Mouse (Mus musculus) hindbrain, embryonic 10.5 days (tissue): Measurements from ENCODE around the gene Commd9. TPM values are rescaled to one million over a fixed set of nuclear protein-coding genes. Genes with fewer than 3 reads are reported as not detected.
A peak's percentile ranks its signal among the peaks of the same experiment; 100 is the strongest.

Experiments
- DNase-seq: peaks from one replicate; pipeline ENCODE4 v3.0.0-alpha.2; 2017; ENCODE audit warnings: low spot score
- H3K27ac ChIP-seq: fragments of 300-500 bp; sonication (generic); 2 replicates; pipeline ENCODE4 v1.5.1; 2016; ENCODE audit warnings: mild to moderate bottlenecking, moderate library complexity
- H3K27me3 ChIP-seq: fragments of 300-500 bp; sonication (generic); 2 replicates; pipeline ENCODE4 v1.6.1; 2016; ENCODE audit warnings: mild to moderate bottlenecking; ENCODE audit not compliant: poor library complexity, insufficient read depth, severe bottlenecking
- H3K36me3 ChIP-seq: fragments of 300-500 bp; sonication (generic); 2 replicates; pipeline ENCODE4 v1.6.1; 2016; ENCODE audit warnings: mild to moderate bottlenecking, moderate library complexity
- H3K4me1 ChIP-seq: fragments of 300-500 bp; sonication (generic); replicated peaks from 2 replicates; pipeline ENCODE4 v1.6.1; 2016; ENCODE audit warnings: mild to moderate bottlenecking
- H3K4me3 ChIP-seq: fragments of 300-500 bp; sonication (generic); 2 replicates; pipeline ENCODE4 v1.5.1; 2016; ENCODE audit warnings: mild to moderate bottlenecking, moderate library complexity
- H3K9me3 ChIP-seq: fragments of 300-500 bp; sonication (generic); 2 replicates; pipeline ENCODE4 v1.6.1; 2016; ENCODE audit warnings: mild to moderate bottlenecking, moderate library complexity
- WGBS: fragments of 180-500 bp; shearing (Covaris S2); methylation state at CpG from one replicate; pipeline ENCODE4 v1.1.7; 2016; 5-methylcytosine and 5-hydroxymethylcytosine counted together
- polyA plus RNA-seq: library from polyadenylated mRNA; unstranded; fragments of >200 nt; fragmentation: Nextera tagmentation; extraction: Ambion mirVana; gene quantifications from 2 replicates; pipeline ENCODE4 v1.2.1, GENCODE M21; 2016

The Commd9 gene
- 71.5 and 85.4 TPM in 2 replicates for polyA plus RNA-seq

- WGBS = 13% methylated on average over 22 of the region's 22 CpGs
- Histone ChIP-seq H3K4me3 (peak within 1 kb of the TSS; percentile 74), H3K9me3 (no peaks in the 10 kb centered on the region), H3K36me3 (no peaks in the 10 kb centered on the region), H3K27ac (peak within 1 kb of the TSS; percentile 84), H3K4me1 (peaks cover 38% of the 10 kb centered on the region), H3K27me3 (peaks cover 26% of the 10 kb centered on the region)
- DNase-seq = peak; percentile 93
These were observed at the start of gene Commd9 for GRCm38 (mm10) chr2:101885768-101886438. Gene Commd9, plus strand, starts transcription at chr2:101886247.

GRCm38 (mm10) chr2:101842756-101843155, 43.3 kb upstream of the Commd9 start:
- Histone ChIP-seq H3K9me3 (no peaks in the 10 kb centered on the region), H3K4me1 (no peaks in the 10 kb centered on the region; the same call in 1 of the 2 replicates), H3K4me3 (no peak overlapping the region), H3K36me3 (no peaks in the 10 kb centered on the region), H3K27ac (no peak overlapping the region), H3K27me3 (no peaks in the 10 kb centered on the region)
- 86% methylated on average over 7 of the region's 7 CpGs for WGBS
- no peak for DNase-seq

DNA sequence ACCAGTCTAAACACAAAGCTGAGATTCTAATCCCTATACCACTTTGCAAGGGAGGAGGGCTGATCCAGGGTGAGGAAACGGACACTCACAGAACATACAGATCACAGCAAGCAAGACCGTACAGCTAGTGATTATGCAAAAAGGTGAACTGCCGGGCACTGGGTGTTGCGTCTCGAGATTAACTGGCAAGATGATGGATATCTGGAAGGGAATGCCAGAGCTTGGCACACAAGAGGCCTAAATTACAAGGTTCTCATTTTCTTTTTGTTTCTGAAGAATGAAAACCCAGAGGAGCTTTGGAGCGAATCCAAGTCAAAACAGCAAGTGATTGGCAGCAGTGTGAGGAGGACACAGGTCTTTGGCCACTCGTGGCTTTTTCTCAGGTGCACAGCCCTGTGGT, 31.3 kb upstream of the Commd9 start:
- 85% methylated on average over 7 of the region's 7 CpGs for WGBS
- Histone ChIP-seq H3K27ac (no peak overlapping the region), H3K4me1 (no peaks in the 10 kb centered on the region), H3K27me3 (no peaks in the 10 kb centered on the region), H3K9me3 (no peaks in the 10 kb centered on the region), H3K4me3 (no peak overlapping the region), H3K36me3 (no peaks in the 10 kb centered on the region)
- DNase-seq = no peak

- H3K9me3 ChIP-seq = no peaks in the 10 kb centered on the region
- no peak overlapping the region for H3K27ac ChIP-seq
- H3K27me3 ChIP-seq = no peaks in the 10 kb centered on the region
- WGBS = 82% methylated on average over 9 of the region's 9 CpGs
- H3K36me3 ChIP-seq = no peaks in the 10 kb centered on the region
- H3K4me3 ChIP-seq = no peak overlapping the region
- DNase-seq = no peak
- H3K4me1 ChIP-seq = no peaks in the 10 kb centered on the region
These were observed 29.9 kb upstream of the Commd9 start for GRCm38 (mm10) chr2:101856174-101856573.

DNA sequence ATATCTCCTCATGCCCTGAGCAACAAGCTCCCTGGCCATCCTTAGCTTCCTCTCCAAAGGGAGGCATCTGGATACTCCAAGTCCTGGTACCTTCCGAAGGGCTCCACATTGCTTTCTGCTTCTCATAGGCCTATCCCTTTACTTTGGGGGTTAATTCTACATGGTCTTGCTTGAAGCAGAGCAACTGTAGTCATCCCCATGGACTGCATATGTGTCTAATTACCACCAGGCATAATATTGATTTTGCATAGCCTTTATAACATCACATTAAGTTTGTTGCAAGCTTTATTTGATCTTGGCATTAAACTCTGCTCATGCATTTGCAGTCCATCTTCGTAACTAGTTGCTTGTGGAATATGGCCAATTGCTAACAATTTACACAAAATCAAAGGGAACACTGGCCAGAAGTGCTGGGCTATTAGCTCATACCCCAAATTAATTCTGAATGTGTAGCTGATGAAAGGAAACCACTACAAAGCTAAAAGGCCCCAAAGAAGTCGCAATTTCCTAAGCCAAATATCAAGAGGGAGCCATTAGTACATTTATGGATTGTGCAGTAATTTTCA, 25.0 kb upstream of the Commd9 start:
- Histone ChIP-seq H3K4me3 (no peak overlapping the region), H3K27me3 (no peaks in the 10 kb centered on the region), H3K9me3 (no peaks in the 10 kb centered on the region), H3K27ac (no peak overlapping the region), H3K4me1 (no peaks in the 10 kb centered on the region; the same call in 1 of the 2 replicates), H3K36me3 (no peaks in the 10 kb centered on the region)
- WGBS = 90% methylated on average over 3 of the region's 3 CpGs
- DNase-seq = no peak

DNA sequence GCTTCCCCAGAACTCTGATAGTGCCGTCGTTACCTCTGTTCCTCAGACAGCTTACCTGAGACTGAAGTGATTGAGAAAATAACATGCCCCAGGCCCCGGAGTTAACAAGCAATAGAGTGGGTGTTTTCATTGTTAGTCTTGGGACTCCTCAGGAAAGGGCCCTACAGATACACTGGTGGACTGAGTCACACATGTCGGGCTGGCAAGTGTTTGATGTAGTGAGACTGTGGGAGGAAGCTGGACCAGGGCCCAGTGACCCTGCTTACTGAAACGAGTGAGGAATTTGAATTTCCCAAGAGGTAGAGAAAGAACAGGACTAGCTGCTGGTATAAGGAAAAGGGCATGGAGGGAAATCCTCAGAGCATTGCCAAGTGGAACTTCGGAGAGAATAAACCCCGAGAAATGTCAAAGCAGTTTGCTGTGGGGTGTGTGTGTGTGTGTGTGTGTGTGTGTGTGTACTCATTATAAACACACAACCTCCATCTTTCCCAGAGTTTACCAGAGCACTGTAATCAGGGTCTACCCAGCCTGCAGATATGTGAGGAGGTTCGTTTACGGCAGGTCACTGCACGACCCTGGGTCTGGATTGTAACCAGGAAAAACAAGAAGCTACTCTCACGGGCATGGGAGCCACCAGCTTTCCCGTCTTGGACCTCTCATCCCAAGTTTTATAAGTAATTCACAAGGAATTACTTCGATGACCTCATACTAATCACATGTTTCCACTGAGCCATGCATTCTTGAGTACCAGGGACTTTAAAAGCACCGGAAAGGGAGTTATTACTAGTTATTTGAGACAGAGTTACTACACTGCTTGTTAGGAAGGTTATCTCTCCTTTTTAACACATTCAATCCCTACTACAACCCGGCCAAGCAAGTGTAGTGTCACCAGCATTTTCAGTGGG, 23.6 kb upstream of the Commd9 start:
- WGBS = 80% methylated on average over 15 of the region's 15 CpGs
- no peaks in the 10 kb centered on the region for H3K27me3 ChIP-seq
- no peaks in the 10 kb centered on the region for H3K9me3 ChIP-seq
- H3K4me1 ChIP-seq = no peaks in the 10 kb centered on the region; the same call in 1 of the 2 replicates
- DNase-seq = no peak
- H3K36me3 ChIP-seq = no peaks in the 10 kb centered on the region
- no peak overlapping the region for H3K27ac ChIP-seq
- no peak overlapping the region for H3K4me3 ChIP-seq

GRCm38 (mm10) chr2:101868683-101869082, 17.4 kb upstream of the Commd9 start:
- H3K4me3 ChIP-seq = no peak overlapping the region
- H3K36me3 ChIP-seq = no peaks in the 10 kb centered on the region
- no peak for DNase-seq
- no peak overlapping the region for H3K27ac ChIP-seq
- no peaks in the 10 kb centered on the region for H3K27me3 ChIP-seq
- 91% methylated on average over 4 of the region's 4 CpGs for WGBS
- no peaks in the 10 kb centered on the region for H3K9me3 ChIP-seq
- 0 out of 2 replicates have a peak, but pooled peaks cover 2% of the 10 kb centered on the region for H3K4me1 ChIP-seq

DNA sequence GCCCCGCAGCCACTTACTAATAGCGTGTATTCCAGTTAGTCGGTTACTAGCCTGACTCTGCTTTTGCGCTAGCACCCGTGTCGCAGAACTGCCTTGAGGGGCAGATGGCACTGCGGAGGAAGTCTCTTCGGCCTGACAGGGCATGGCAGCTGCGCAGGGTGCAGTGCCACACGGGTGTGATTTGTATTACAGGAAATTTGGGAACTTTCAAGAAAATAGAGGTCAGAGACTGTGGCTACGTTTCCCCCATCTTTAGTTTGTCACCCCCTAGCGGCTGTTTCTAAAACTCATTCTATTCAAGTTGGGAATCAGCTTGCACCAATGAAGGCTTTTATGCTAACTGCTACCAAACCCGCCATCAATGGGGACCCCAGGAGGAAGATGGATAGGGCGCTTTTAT, 14.9 kb upstream of the Commd9 start:
- peaks cover 2% of the 10 kb centered on the region; the same call in 1 of the 2 replicates for H3K27me3 ChIP-seq
- H3K4me1 ChIP-seq = 0 out of 2 replicates have a peak, but pooled peaks cover 2% of the 10 kb centered on the region
- peak; percentile 33 for DNase-seq
- no peaks in the 10 kb centered on the region for H3K36me3 ChIP-seq
- H3K27ac ChIP-seq = no peak overlapping the region
- H3K4me3 ChIP-seq = no peak overlapping the region
- no peaks in the 10 kb centered on the region for H3K9me3 ChIP-seq
- WGBS = 35% methylated on average over 14 of the region's 14 CpGs

DNA sequence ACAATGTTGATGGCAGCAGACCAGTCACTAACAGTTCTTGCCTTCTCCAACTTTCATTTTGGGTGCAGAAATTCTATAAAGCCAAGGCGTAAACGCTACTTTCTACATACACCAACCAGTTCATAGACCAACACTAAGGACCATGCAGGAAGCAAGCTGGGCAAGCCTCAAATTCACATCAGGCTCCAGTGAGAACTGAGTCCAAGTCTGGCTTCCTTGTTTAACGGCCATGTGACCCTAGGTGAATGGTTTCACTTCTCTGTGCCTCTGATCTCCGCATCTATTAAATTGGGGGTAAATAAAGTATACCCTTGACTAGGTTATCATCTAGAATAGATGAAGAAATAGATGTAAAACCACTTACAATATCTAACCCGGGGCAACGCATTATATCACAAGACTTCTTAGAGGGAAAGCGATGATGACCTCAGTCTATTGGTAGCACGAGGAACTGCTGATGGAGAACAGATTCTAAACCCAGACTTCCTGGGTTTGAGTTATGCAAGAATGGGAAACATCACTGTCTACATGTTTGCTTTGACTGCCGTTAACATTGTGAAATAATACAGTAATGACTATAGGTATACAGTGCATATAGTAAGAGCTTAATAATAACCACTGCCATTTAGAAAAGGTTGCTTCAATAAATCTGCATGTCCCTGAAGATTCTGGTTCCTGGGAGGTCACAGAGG, 4.4 kb upstream of the Commd9 start:
- Histone ChIP-seq H3K4me3 (no peak overlapping the region), H3K27ac (no peak overlapping the region), H3K27me3 (peaks cover 60% of the 10 kb centered on the region), H3K4me1 (peaks cover 29% of the 10 kb centered on the region), H3K9me3 (no peaks in the 10 kb centered on the region), H3K36me3 (no peaks in the 10 kb centered on the region)
- whole genome bisulfite sequencing = 92% methylated on average over 9 of the region's 9 CpGs
- DNase-seq = no peak

GRCm38 (mm10) chr2:101882998-101883397, 3.0 kb upstream of the Commd9 start, which contains the start of gene Prr5l:
Gene Prr5l, minus strand, starts transcription at chr2:101883027.
- Histone ChIP-seq H3K27me3 (peaks cover 54% of the 10 kb centered on the region), H3K4me3 (no peak within 1 kb of the TSS), H3K9me3 (no peaks in the 10 kb centered on the region), H3K36me3 (no peaks in the 10 kb centered on the region), H3K27ac (peak within 1 kb of the TSS; percentile 53), H3K4me1 (peaks cover 36% of the 10 kb centered on the region)
- WGBS = 29% methylated on average over 3 of the region's 3 CpGs
- DNase-seq = peak; percentile 49

GRCm38 (mm10) chr2:101884286-101884685, 1.8 kb upstream of the Commd9 start:
- no peak overlapping the region for H3K27ac ChIP-seq
- 89% methylated on average over 2 of the region's 2 CpGs for whole genome bisulfite sequencing
- H3K4me3 ChIP-seq = no peak overlapping the region
- H3K4me1 ChIP-seq = peaks cover 36% of the 10 kb centered on the region
- H3K36me3 ChIP-seq = no peaks in the 10 kb centered on the region
- peaks cover 41% of the 10 kb centered on the region for H3K27me3 ChIP-seq
- H3K9me3 ChIP-seq = no peaks in the 10 kb centered on the region
- DNase-seq = no peak

DNA sequence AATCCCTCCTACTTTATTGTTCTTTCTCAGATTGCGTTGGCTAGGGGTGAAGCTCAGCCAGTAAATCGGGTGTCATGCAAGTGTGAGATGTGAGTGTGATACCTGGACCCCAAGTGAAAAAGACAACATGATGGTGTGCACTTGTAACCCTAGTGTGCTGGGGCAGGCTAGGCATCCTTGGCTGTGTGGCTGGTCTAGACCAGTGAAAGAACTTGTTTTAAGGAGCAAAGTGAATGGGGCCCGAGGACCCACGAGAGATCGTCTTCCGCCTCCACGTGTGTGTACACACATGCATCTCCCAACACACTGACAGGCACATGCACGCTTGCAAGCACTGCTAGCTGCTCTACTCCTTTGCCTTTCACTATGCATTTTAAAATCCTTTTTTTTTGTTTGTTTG, 2.8 kb downstream of the Commd9 start:
- Histone ChIP-seq H3K4me1 (peaks cover 28% of the 10 kb centered on the region), H3K36me3 (no peaks in the 10 kb centered on the region), H3K4me3 (no peak overlapping the region), H3K27me3 (peaks cover 12% of the 10 kb centered on the region), H3K9me3 (no peaks in the 10 kb centered on the region), H3K27ac (no peak overlapping the region)
- WGBS = 93% methylated on average over 8 of the region's 8 CpGs
- DNase-seq = no peak
